Mouse (Mus musculus): ENCODE measurements around the gene Dab1. TPM values are rescaled to one million over a fixed set of nuclear protein-coding genes. Genes with fewer than 3 reads are reported as not detected.

Gene Dab1
- polyA plus RNA-seq, 1 experiment: not detected

- TF ChIP-seq GATA1 (IDR thresholded peaks at IDR 0.05; ENCODE audit: low read length): no peak
Measured at GRCm38 (mm10) chr4:104643534-104644356, 1024.6 kb downstream of the Dab1 start.

- no peak for TF ChIP-seq GATA1 (IDR thresholded peaks at IDR 0.05; ENCODE audit: low read length)
Measured at GRCm38 (mm10) chr4:104644357-104644630, 1025.1 kb downstream of the Dab1 start.

GRCm38 (mm10) chr4:104644862-104645261 is 1025.7 kb downstream of the Dab1 start:
- TF ChIP-seq GATA1 (IDR thresholded peaks at IDR 0.05; ENCODE audit: low read length): no peak

GRCm38 (mm10) chr4:104651761-104652160 is 1032.6 kb downstream of the Dab1 start:
- no peak for TF ChIP-seq GATA1 (IDR thresholded peaks at IDR 0.05; ENCODE audit: low read length)

GRCm38 (mm10) chr4:104656728-104657127 is 1037.6 kb downstream of the Dab1 start:
- TF ChIP-seq GATA1 (IDR thresholded peaks at IDR 0.05; ENCODE audit: low read length): no peak

- no peak for TF ChIP-seq GATA1 (IDR thresholded peaks at IDR 0.05; ENCODE audit: low read length)
Measured at GRCm38 (mm10) chr4:104662841-104663614, 1043.9 kb downstream of the Dab1 start.

- TF ChIP-seq GATA1 (IDR thresholded peaks at IDR 0.05; ENCODE audit: low read length): no peak
Measured at GRCm38 (mm10) chr4:104665553-104665952, 1046.4 kb downstream of the Dab1 start.

- no peak for TF ChIP-seq GATA1 (IDR thresholded peaks at IDR 0.05; ENCODE audit: low read length)
Measured at GRCm38 (mm10) chr4:104666831-104667551, 1047.8 kb downstream of the Dab1 start.

GRCm38 (mm10) chr4:104668061-104668460 is 1048.9 kb downstream of the Dab1 start:
- TF ChIP-seq GATA1 (IDR thresholded peaks at IDR 0.05; ENCODE audit: low read length): no peak

- no peak for TF ChIP-seq GATA1 (IDR thresholded peaks at IDR 0.05; ENCODE audit: low read length)
Measured at GRCm38 (mm10) chr4:104669406-104669805, 1050.2 kb downstream of the Dab1 start.

GRCm38 (mm10) chr4:104670741-104671140 is 1051.6 kb downstream of the Dab1 start:
- no peak for TF ChIP-seq GATA1 (IDR thresholded peaks at IDR 0.05; ENCODE audit: low read length)

- TF ChIP-seq GATA1 (IDR thresholded peaks at IDR 0.05; ENCODE audit: low read length): no peak
Measured at GRCm38 (mm10) chr4:104673317-104673716, 1054.2 kb downstream of the Dab1 start.

GRCm38 (mm10) chr4:104674706-104675105 is 1055.5 kb downstream of the Dab1 start:
- TF ChIP-seq GATA1 (IDR thresholded peaks at IDR 0.05; ENCODE audit: low read length): no peak

- TF ChIP-seq GATA1 (IDR thresholded peaks at IDR 0.05; ENCODE audit: low read length): no peak
Measured at GRCm38 (mm10) chr4:104678234-104678633, 1059.1 kb downstream of the Dab1 start.

- TF ChIP-seq GATA1 (IDR thresholded peaks at IDR 0.05; ENCODE audit: low read length): no peak
Measured at GRCm38 (mm10) chr4:104680475-104680874, 1061.3 kb downstream of the Dab1 start.
